Mouse (Mus musculus) ES-E14 (cell line): Measurements from ENCODE around the gene Rbm25. TPM values are rescaled to one million over a fixed set of nuclear protein-coding genes. Genes with fewer than 3 reads are reported as not detected.

Source experiments
- DNase-seq: peaks from one replicate; pipeline ENCODE4 v3.0.0-alpha.2; 2013; ENCODE audit warnings: low read depth, low spot score
- H3K27ac ChIP-seq: 2 replicates; pipeline ENCODE4 v1.5.1; 2012; ENCODE audit warnings: low read depth, mild to moderate bottlenecking, low read length, moderate library complexity, mixed read lengths; ENCODE audit not compliant: poor library complexity, insufficient read depth, severe bottlenecking
- H3K36me3 ChIP-seq: 2 replicates; pipeline ENCODE4 v1.6.1; 2012; ENCODE audit warnings: mild to moderate bottlenecking, low read length, moderate library complexity, mixed read lengths; ENCODE audit not compliant: control insufficient read depth, poor library complexity, insufficient read depth, severe bottlenecking
- H3K4me1 ChIP-seq, 2 experiments: fragments of 150-350 bp in 1 of 2; sonication (generic) in 1 of 2; 2 replicates each; pipeline ENCODE4 v1.6.1; 2012; ENCODE audit warnings: low read length in 2 of 2, mild to moderate bottlenecking in 1 of 2, mixed read lengths in 1 of 2; ENCODE audit not compliant: control insufficient read depth in 2 of 2, insufficient read depth in 2 of 2, poor library complexity in 1 of 2
- H3K4me3 ChIP-seq, 2 experiments: fragments of 150-350 bp in 1 of 2; sonication (generic) in 1 of 2; 2 replicates each; pipeline ENCODE4 v1.5.1; 2012; ENCODE audit warnings: low read length in 2 of 2, low read depth in 1 of 2, mild to moderate bottlenecking in 1 of 2, mixed read lengths in 1 of 2; ENCODE audit not compliant: insufficient read depth in 1 of 2, poor library complexity in 1 of 2, severe bottlenecking in 1 of 2
- H3K9ac ChIP-seq: 2 replicates; pipeline ENCODE4 v1.6.1; 2012; ENCODE audit warnings: low read depth, mild to moderate bottlenecking, low read length, mixed read lengths; ENCODE audit not compliant: poor library complexity, insufficient read depth, severe bottlenecking
- H3K9me3 ChIP-seq: fragments of 150-350 bp; sonication (generic); 2 replicates; pipeline ENCODE4 v1.6.1; 2012; ENCODE audit warnings: low read depth, mild to moderate bottlenecking, low read length; ENCODE audit not compliant: control insufficient read depth, insufficient read depth
- CHD2 ChIP-seq: IDR thresholded peaks from 2 replicates; pipeline ENCODE4 v1.6.1; 2014; ENCODE audit warnings: mild to moderate bottlenecking, low read depth, low read length, inconsistent platforms
- HCFC1 ChIP-seq: IDR thresholded peaks from 2 replicates; pipeline ENCODE4 v1.6.1; 2012; ENCODE audit warnings: low read length, inconsistent platforms, borderline replicate concordance; ENCODE audit not compliant: insufficient read depth
- MAFK ChIP-seq: IDR thresholded peaks from 2 replicates; pipeline ENCODE4 v1.6.1; 2014; ENCODE audit warnings: mild to moderate bottlenecking, low read depth, low read length, inconsistent platforms; ENCODE audit not compliant: insufficient read depth
- ZC3H11A ChIP-seq: IDR thresholded peaks from 2 replicates; pipeline ENCODE4 v1.6.1; 2012; ENCODE audit warnings: low read depth, mild to moderate bottlenecking, inconsistent platforms, low read length, borderline replicate concordance
- ZNF384 ChIP-seq: IDR thresholded peaks from 2 replicates; pipeline ENCODE4 v1.6.1; 2012; ENCODE audit warnings: low read depth, low read length, inconsistent platforms
- in situ Hi-C, 2 experiments: fragments of 600-800 bp; cut with MboI; formaldehyde crosslinking; loops; one replicate each; pipeline ENCODE4 v1.15.1; 2025; ENCODE audit warnings: low sequenced_read_pairs in 2 of 2, inconsistent platforms in 1 of 2; ENCODE audit not compliant: unreplicated experiment in 2 of 2
- total RNA-seq: library from RNA; depleted of rRNA; stranded (reverse); fragments of 300-350 nt; gene quantifications from 2 replicates; pipeline ENCODE4 v1.2.3, GENCODE M21; 2012; rRNA removed

The Rbm25 gene
- total RNA-seq, 1 experiment, result 146 TPM

DNA sequence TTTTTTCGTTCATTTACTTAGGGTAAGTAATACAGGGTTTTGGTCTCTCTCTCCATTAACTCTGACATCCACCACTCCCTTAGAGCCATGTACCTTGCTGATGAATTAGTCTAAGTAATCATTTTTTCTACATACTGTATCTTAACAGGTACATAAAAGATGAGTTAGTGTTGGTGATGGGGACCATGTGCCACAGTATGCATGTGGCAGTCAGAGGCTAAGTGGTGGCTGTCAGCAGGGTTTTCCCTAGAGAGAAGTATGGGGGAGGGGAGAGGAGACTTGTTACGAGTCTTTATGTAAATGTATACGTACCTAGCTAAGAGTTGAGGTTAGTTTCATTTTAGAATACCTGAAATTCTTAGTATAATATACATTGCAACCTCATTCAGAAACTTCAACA lies 92.0 kb downstream of the Rbm25 start:
- Histone ChIP-seq H3K27ac (no peak overlapping the region), H3K4me3 (no peak overlapping the region), H3K9ac (no peak overlapping the region), H3K36me3 (peaks cover 14% of the 10 kb centered on the region), H3K4me1 (peaks cover 0 to 3% of the 10 kb centered on the region in 2 experiments; a peak in 1 of 4 replicates), H3K9me3 (no peaks in the 10 kb centered on the region)
- in situ Hi-C loops, result no loop called here
- TF ChIP-seq ZC3H11A, result no peak
- TF ChIP-seq CHD2, result no peak
- TF ChIP-seq ZNF384, result no peak
- TF ChIP-seq MAFK, result no peak
- TF ChIP-seq HCFC1, result no peak
- no peak for DNase-seq

DNA sequence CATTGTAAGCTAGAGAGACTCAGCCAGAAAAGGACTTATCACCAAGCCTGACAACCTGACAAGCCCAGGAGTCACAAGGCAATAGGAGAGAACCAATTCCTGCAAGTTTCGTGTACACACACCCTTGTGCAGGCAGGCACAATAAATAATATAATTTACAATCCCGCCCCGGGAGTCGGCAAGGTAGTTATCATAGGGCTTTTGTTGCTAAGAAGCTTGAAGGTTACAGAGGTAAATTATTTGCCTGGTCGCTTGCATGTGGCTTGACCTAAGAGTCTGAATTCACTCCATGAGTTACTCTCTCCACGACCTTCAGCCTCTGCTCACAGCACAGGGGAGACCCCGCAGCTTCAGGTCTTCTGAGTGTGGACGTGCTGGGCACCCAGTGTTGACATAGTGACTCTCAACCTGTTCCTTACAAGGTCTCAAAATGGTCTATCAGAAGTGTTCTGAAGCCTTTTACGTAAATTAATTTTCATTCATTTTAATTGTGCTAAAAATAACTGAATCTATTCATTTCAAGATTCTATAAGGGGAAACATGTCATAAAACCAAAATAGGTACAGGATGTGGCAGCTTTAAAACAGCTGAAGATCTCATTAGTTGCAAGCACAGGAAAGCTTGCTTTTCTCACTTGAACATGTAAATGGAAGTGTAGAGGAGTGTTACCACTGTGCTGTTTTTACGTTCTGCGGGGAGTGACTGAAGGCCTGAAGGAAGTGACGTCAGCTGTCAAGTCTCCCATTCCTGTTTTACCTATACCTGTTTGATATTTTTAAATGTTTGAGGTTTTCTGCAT lies 95.7 kb downstream of the Rbm25 start:
- in situ Hi-C loops, result no loop called here
- H3K36me3 ChIP-seq, result peaks cover 34% of the 10 kb centered on the region

DNA sequence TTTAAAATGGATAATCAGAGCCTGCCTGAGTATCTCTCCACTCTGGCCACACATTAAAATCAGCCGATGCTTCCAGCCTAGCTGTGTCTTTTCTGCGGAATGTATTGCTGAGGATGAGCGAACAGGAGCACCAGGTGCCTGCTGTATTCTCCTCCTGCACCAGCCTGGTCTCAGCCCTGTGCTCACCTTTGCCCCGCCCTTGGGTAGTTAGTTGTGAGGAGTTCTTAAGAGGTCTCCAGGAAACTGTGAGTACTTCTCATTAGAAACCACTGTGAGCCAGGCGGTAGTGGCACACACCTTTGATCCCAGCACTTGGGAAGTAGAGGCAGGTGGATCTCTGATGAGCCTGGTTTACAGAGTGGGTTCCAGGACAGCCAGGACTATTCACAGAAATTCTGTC lies 101.2 kb downstream of the Rbm25 start:
- peaks cover 36% of the 10 kb centered on the region for H3K36me3 ChIP-seq
- DNase-seq, result no peak
- in situ Hi-C loops, result no loop called here

More for the DNA sequence above, 95.7 kb downstream of the Rbm25 start:
- Histone ChIP-seq H3K4me3 (no peak overlapping the region), H3K9ac (no peak overlapping the region), H3K4me1 (no peaks in the 10 kb centered on the region), H3K9me3 (no peaks in the 10 kb centered on the region), H3K27ac (no peak overlapping the region)
- no peak for DNase-seq
- TF ChIP-seq CHD2 (no peak), MAFK (no peak), ZNF384 (no peak), ZC3H11A (no peak), HCFC1 (no peak)

More for the DNA sequence above, 101.2 kb downstream of the Rbm25 start:
- Histone ChIP-seq H3K4me3 (no peak overlapping the region), H3K27ac (no peak overlapping the region), H3K4me1 (peaks cover 0 to 2% of the 10 kb centered on the region in 2 experiments; a peak in 1 of 4 replicates), H3K9ac (no peak overlapping the region), H3K9me3 (no peaks in the 10 kb centered on the region)
- TF ChIP-seq CHD2 (no peak), HCFC1 (no peak), MAFK (no peak), ZNF384 (no peak), ZC3H11A (no peak)

Other genes starting within 250 kb of the Rbm25 start
- gene Dpf3, start 143.5 kb upstream of the Rbm25 start, total RNA-seq, result 1.1 and 1.4 TPM in 2 replicates
- 49.8 and 82.1 TPM in 2 replicates for gene Dcaf4, start 110.8 kb upstream of the Rbm25 start, total RNA-seq
- 38.2 and 39.9 TPM in 2 replicates for gene Zfyve1, start 34.0 kb upstream of the Rbm25 start, total RNA-seq
- 74.2 and 101 TPM in 2 replicates for gene Psen1, start 56.9 kb downstream of the Rbm25 start, total RNA-seq
- 0.62 and 1.9 TPM in 2 replicates for gene Papln, start 132.4 kb downstream of the Rbm25 start, total RNA-seq